Mouse (Mus musculus) lung, postnatal 36 days (tissue): ENCODE results near the gene Pigq.

ENCODE experiments used
- DNase-seq: peaks from one replicate; pipeline ENCODE4 v3.0.0; 2022; ENCODE audit warnings: mixed read lengths

Gene Pigq

GRCm38 (mm10) chr17:25957586-25958051 is 12.9 kb upstream of the Pigq start:
- no peak for DNase-seq

- DNase-seq, result no peak
Measured at GRCm38 (mm10) chr17:25956631-25957030, 11.9 kb upstream of the Pigq start.

GRCm38 (mm10) chr17:25956201-25956600 is 11.5 kb upstream of the Pigq start:
- DNase-seq, result no peak

- DNase-seq, result no peak
Measured at GRCm38 (mm10) chr17:25955736-25956135, 11.0 kb upstream of the Pigq start.

GRCm38 (mm10) chr17:25954671-25955070 is 9.9 kb upstream of the Pigq start:
- DNase-seq, result no peak

GRCm38 (mm10) chr17:25953161-25953560 is 8.4 kb upstream of the Pigq start:
- DNase-seq, result no peak

- no peak for DNase-seq
Measured at GRCm38 (mm10) chr17:25951803-25952623, 7.3 kb upstream of the Pigq start, which contains the start of gene A930017K11Rik. Gene A930017K11Rik, minus strand, starts transcription at chr17:25952565.

- no peak for DNase-seq
Measured at GRCm38 (mm10) chr17:25951225-25951802, 6.6 kb upstream of the Pigq start.

- no peak for DNase-seq
Measured at GRCm38 (mm10) chr17:25950706-25951105, 6.0 kb upstream of the Pigq start.

- no peak for DNase-seq
Measured at GRCm38 (mm10) chr17:25949981-25950380, 5.2 kb upstream of the Pigq start.

GRCm38 (mm10) chr17:25948051-25948450 is 3.3 kb upstream of the Pigq start:
- no peak for DNase-seq

- DNase-seq, result no peak
Measured at GRCm38 (mm10) chr17:25947576-25947975, 2.8 kb upstream of the Pigq start.

GRCm38 (mm10) chr17:25946891-25947290 is 2.2 kb upstream of the Pigq start:
- DNase-seq, result no peak

- no peak for DNase-seq
Measured at GRCm38 (mm10) chr17:25946349-25946748, 1.6 kb upstream of the Pigq start.

- DNase-seq, result no peak
Measured at GRCm38 (mm10) chr17:25945517-25946155, 900 bp upstream of the Pigq start.

GRCm38 (mm10) chr17:25943769-25944168 is 967 bp downstream of the Pigq start:
- no peak for DNase-seq

- DNase-seq, result no peak
Measured at GRCm38 (mm10) chr17:25943221-25943620, 1.5 kb downstream of the Pigq start.

GRCm38 (mm10) chr17:25942597-25943151 is 2.1 kb downstream of the Pigq start:
- DNase-seq, result no peak

GRCm38 (mm10) chr17:25941511-25942241 is 3.1 kb downstream of the Pigq start:
- peak; percentile 74 for DNase-seq

- no peak for DNase-seq
Measured at GRCm38 (mm10) chr17:25934526-25934925, 10.2 kb downstream of the Pigq start.

- DNase-seq, result no peak
Measured at GRCm38 (mm10) chr17:25925348-25925747, 19.4 kb downstream of the Pigq start.

- DNase-seq, result no peak
Measured at GRCm38 (mm10) chr17:25922120-25922519, 22.6 kb downstream of the Pigq start.
